Mouse (Mus musculus): Measurements from ENCODE around the gene Ankrd11. TPM values are rescaled to one million over a fixed set of nuclear protein-coding genes. Genes with fewer than 3 reads are reported as not detected.

Gene Ankrd11
- polyA plus RNA-seq, 1 experiment, result 41.9 TPM

DNA sequence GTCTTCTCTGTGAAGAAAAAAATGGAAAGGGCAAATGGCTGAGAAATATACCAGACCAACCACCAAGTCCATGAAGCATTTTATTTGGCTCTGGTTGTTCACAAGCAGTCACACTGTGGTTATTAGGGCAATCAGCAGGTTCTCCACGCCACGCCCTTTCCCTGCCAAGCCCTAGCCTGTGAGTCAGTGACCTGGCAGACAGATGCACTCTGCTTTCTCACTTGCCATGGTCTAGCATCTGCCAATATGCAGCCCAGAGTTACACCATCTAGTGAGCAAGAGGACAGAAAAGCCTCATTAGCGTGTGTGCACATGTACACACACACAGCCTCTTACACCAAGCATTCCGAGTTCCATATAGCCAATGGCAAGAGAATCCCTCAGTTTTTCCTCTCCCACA, 136.7 kb downstream of the Ankrd11 start:
- H3K4me1 ChIP-seq (ENCODE audit: control insufficient read depth, insufficient read depth, low read length), result peaks cover 4% of the 10 kb centered on the region

DNA sequence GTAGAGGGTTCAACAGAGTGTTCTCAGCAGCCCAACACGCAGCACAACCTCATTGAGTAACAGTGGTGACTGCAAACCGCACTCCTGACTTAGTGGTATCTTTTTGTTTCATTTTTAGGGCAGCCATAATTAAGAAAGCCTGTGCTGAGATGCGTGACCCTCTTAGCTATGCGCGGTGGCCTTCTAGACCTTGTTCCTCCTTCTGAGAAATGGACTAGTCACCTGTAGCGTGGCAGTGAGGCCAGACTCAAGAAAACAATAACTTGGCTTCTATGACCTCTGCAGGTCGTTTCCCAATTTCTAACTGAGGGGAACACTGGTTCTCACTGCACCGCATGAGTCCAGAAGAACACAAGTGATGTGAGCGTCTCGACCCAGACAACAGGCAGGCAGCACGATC, 137.6 kb downstream of the Ankrd11 start:
- Histone ChIP-seq H3K27me3 (ENCODE audit: control insufficient read depth, insufficient read depth, low read length) (no peaks in the 10 kb centered on the region), H3K27ac (ENCODE audit: control insufficient read depth, insufficient read depth, low read depth, low read length) (no peak overlapping the region), H3K4me3 (ENCODE audit: control insufficient read depth, low read depth, low read length) (no peak overlapping the region), H3K4me1 (ENCODE audit: control insufficient read depth, insufficient read depth, low read length) (peaks cover 4% of the 10 kb centered on the region), H3K36me3 (ENCODE audit: control insufficient read depth, insufficient read depth, low read length) (peaks cover 2% of the 10 kb centered on the region)
- TF ChIP-seq POLR2A (IDR thresholded peaks at IDR 0.05; ENCODE audit: control insufficient read depth, low read depth, low read length) (no peak), CTCF (IDR thresholded peaks at IDR 0.05; ENCODE audit: control insufficient read depth, insufficient read depth, insufficient replicate concordance, low read depth, low read length) (no peak)

More for the DNA sequence above, 136.7 kb downstream of the Ankrd11 start:
- Histone ChIP-seq H3K27ac (ENCODE audit: control insufficient read depth, insufficient read depth, low read depth, low read length) (no peak overlapping the region), H3K27me3 (ENCODE audit: control insufficient read depth, insufficient read depth, low read length) (no peaks in the 10 kb centered on the region), H3K36me3 (ENCODE audit: control insufficient read depth, insufficient read depth, low read length) (peaks cover 2% of the 10 kb centered on the region), H3K4me3 (ENCODE audit: control insufficient read depth, low read depth, low read length) (no peak overlapping the region)
- no peak for TF ChIP-seq CTCF (IDR thresholded peaks at IDR 0.05; ENCODE audit: control insufficient read depth, insufficient read depth, insufficient replicate concordance, low read depth, low read length)
- no peak for TF ChIP-seq POLR2A (IDR thresholded peaks at IDR 0.05; ENCODE audit: control insufficient read depth, low read depth, low read length)

DNA sequence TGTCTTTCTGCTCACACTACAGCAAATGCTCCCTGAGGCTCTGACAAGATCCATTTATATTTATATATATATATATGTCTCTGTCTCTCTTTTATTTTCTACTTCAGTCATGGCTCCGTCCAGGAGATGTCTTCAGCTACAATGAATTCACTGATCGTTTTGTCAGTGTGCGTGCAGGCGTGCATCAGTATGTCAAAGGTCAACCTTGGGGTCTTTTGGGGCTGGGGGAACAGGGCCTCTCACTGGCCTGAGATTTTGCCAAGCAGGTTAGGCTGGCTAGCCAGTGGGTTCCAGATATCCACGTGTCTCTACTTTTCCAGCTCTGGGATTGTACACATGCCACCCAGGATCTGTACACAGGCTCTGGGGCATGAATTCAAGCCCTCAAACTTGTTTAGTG, 139.1 kb downstream of the Ankrd11 start:
- no peaks in the 10 kb centered on the region for H3K27me3 ChIP-seq (ENCODE audit: control insufficient read depth, insufficient read depth, low read length)
- no peak overlapping the region for H3K4me3 ChIP-seq (ENCODE audit: control insufficient read depth, low read depth, low read length)
- H3K4me1 ChIP-seq (ENCODE audit: control insufficient read depth, insufficient read depth, low read length), result peaks cover 4% of the 10 kb centered on the region
- TF ChIP-seq POLR2A (IDR thresholded peaks at IDR 0.05; ENCODE audit: control insufficient read depth, low read depth, low read length) (no peak), CTCF (IDR thresholded peaks at IDR 0.05; ENCODE audit: control insufficient read depth, insufficient read depth, insufficient replicate concordance, low read depth, low read length) (no peak)
- H3K27ac ChIP-seq (ENCODE audit: control insufficient read depth, insufficient read depth, low read depth, low read length), result no peak overlapping the region; the same call in 1 of the 2 replicates
- peaks cover 5% of the 10 kb centered on the region for H3K36me3 ChIP-seq (ENCODE audit: control insufficient read depth, insufficient read depth, low read length)

DNA sequence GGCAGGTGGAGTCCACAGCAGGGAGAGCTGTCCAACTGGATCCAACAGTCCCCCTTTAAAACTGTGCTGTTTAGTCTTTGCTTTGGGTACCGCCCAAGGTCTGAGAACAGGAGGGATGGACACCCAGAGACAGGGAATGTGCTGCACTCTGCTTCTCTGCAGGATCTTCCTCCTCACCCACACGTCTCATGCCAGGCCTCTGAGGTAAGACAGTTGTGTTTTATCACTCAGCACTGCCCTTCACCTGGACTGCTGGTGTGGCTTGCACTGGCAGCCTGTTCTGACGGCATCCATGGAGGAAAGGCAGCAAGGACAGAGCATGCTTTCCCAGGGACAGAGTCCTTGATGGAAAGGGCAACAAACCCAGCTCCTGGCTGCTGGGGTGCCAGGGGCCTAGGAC, 139.5 kb downstream of the Ankrd11 start:
- TF ChIP-seq POLR2A (IDR thresholded peaks at IDR 0.05; ENCODE audit: control insufficient read depth, low read depth, low read length) (no peak), CTCF (IDR thresholded peaks at IDR 0.05; ENCODE audit: control insufficient read depth, insufficient read depth, insufficient replicate concordance, low read depth, low read length) (no peak)
- Histone ChIP-seq H3K36me3 (ENCODE audit: control insufficient read depth, insufficient read depth, low read length) (peaks cover 5% of the 10 kb centered on the region), H3K27me3 (ENCODE audit: control insufficient read depth, insufficient read depth, low read length) (no peaks in the 10 kb centered on the region), H3K4me3 (ENCODE audit: control insufficient read depth, low read depth, low read length) (no peak overlapping the region), H3K4me1 (ENCODE audit: control insufficient read depth, insufficient read depth, low read length) (peaks cover 4% of the 10 kb centered on the region), H3K27ac (ENCODE audit: control insufficient read depth, insufficient read depth, low read depth, low read length) (peak overlapping the region; percentile 33; the same call in 1 of the 2 replicates)

DNA sequence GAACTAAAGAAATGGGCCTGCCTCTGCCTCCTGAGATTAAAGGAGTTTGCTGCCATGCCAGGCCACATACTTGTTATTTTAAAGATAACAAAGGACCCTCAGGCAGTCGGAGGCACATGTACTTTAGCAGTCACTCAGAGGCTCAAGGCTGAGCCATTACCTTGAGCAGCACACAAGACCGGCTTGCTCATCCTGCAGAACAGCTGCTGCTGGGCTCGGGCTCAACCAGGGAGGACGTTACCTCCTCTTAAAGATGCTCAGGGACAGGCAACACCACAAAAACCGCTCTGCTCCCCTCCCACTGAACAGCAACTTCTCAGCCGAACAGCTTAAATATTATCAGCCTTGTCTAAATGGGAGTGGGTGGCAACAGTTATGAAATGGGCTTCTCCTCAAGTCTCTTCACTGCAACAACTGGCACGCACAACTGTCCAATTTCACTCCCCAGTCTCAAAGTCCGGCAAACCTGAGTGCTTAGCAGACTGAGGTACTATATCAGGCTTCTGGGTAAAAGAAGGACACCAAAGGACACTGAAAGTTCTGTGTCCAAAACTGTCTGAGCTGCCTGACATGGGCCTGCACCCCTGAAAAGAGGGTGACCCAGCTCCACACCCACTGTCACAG, 140.1 kb downstream of the Ankrd11 start:
- Histone ChIP-seq H3K36me3 (ENCODE audit: control insufficient read depth, insufficient read depth, low read length) (peaks cover 5% of the 10 kb centered on the region), H3K4me3 (ENCODE audit: control insufficient read depth, low read depth, low read length) (no peak overlapping the region), H3K27ac (ENCODE audit: control insufficient read depth, insufficient read depth, low read depth, low read length) (peak overlapping the region; percentile 33; the same call in 1 of the 2 replicates), H3K4me1 (ENCODE audit: control insufficient read depth, insufficient read depth, low read length) (peaks cover 4% of the 10 kb centered on the region), H3K27me3 (ENCODE audit: control insufficient read depth, insufficient read depth, low read length) (no peaks in the 10 kb centered on the region)
- TF ChIP-seq CTCF (IDR thresholded peaks at IDR 0.05; ENCODE audit: control insufficient read depth, insufficient read depth, insufficient replicate concordance, low read depth, low read length) (no peak), POLR2A (IDR thresholded peaks at IDR 0.05; ENCODE audit: control insufficient read depth, low read depth, low read length) (no peak)

DNA sequence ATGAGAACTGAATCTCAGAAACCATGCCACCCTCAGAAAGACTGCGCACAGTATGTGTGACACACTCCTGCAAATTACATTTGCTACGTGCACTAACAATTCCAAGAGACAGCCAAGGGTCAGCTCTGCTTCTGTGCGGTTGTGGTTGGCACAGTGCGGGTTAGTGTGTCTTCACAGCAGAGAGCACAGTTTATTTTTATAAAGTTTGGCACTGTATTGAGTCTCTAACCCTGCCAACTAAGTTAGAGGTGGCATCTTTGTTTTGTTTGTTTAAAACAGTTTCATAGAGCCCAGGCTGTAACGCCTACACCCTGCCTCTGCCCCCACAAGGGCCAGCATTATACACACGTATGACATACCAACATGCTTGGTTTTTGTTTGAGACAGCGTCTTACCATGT, 140.6 kb downstream of the Ankrd11 start:
- H3K27me3 ChIP-seq (ENCODE audit: control insufficient read depth, insufficient read depth, low read length), result no peaks in the 10 kb centered on the region
- no peak overlapping the region for H3K27ac ChIP-seq (ENCODE audit: control insufficient read depth, insufficient read depth, low read depth, low read length)
- TF ChIP-seq POLR2A (IDR thresholded peaks at IDR 0.05; ENCODE audit: control insufficient read depth, low read depth, low read length) (no peak), CTCF (IDR thresholded peaks at IDR 0.05; ENCODE audit: control insufficient read depth, insufficient read depth, insufficient replicate concordance, low read depth, low read length) (no peak)
- H3K4me3 ChIP-seq (ENCODE audit: control insufficient read depth, low read depth, low read length), result no peak overlapping the region
- H3K36me3 ChIP-seq (ENCODE audit: control insufficient read depth, insufficient read depth, low read length), result peaks cover 5% of the 10 kb centered on the region
- peaks cover 4% of the 10 kb centered on the region for H3K4me1 ChIP-seq (ENCODE audit: control insufficient read depth, insufficient read depth, low read length)

DNA sequence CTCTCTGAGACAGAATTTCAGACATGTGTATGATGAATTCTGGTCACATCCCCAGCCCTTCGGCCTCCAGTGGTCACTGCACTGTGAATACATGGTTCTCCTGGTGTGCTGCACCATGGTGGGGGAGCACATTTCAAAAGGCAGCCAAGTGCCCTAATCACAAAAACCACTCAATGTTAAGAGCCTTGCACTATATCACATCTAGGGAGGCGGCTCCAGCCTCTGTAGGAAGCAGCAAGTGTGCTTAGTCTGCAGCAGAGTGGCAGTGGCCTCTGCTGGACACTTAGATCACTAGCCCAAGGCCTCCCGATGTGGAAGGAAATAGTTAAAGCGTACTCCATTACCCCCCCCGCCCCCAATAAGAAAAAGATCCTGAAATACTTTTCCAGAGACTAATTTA, 143.0 kb downstream of the Ankrd11 start:
- Histone ChIP-seq H3K27me3 (ENCODE audit: control insufficient read depth, insufficient read depth, low read length) (no peaks in the 10 kb centered on the region), H3K36me3 (ENCODE audit: control insufficient read depth, insufficient read depth, low read length) (peaks cover 3% of the 10 kb centered on the region; the same call in 1 of the 2 replicates), H3K4me3 (ENCODE audit: control insufficient read depth, low read depth, low read length) (no peak overlapping the region), H3K4me1 (ENCODE audit: control insufficient read depth, insufficient read depth, low read length) (no peaks in the 10 kb centered on the region; the same call in 1 of the 2 replicates), H3K27ac (ENCODE audit: control insufficient read depth, insufficient read depth, low read depth, low read length) (no peak overlapping the region)
- TF ChIP-seq POLR2A (IDR thresholded peaks at IDR 0.05; ENCODE audit: control insufficient read depth, low read depth, low read length), result no peak
- TF ChIP-seq CTCF (IDR thresholded peaks at IDR 0.05; ENCODE audit: control insufficient read depth, insufficient read depth, insufficient replicate concordance, low read depth, low read length), result no peak
